Mouse (Mus musculus) embryonic facial prominence, embryonic 14.5 days (tissue): Measurements from ENCODE around the gene Steap2. TPM values are rescaled to one million over a fixed set of nuclear protein-coding genes. Genes with fewer than 3 reads are reported as not detected.

Experiments used
- ATAC-seq: fragments of 200-750 bp; cut with Nextera tagmentation; 2 replicates; pipeline ENCODE4 v1.8.0; 2017; ENCODE audit warnings: low read depth, moderate number of reproducible peaks, moderate TSS enrichment
- DNase-seq: peaks from one replicate; pipeline ENCODE4 v3.0.0-alpha.2; 2015; ENCODE audit warnings: low spot score
- H3K27ac ChIP-seq: fragments of 300-500 bp; sonication (generic); replicated peaks from 2 replicates; pipeline ENCODE4 v1.5.1; 2014; ENCODE audit warnings: low read depth, mild to moderate bottlenecking, low read length, moderate library complexity
- H3K27me3 ChIP-seq: fragments of 300-500 bp; sonication (generic); replicated peaks from 2 replicates; pipeline ENCODE4 v1.6.1; 2014; ENCODE audit warnings: low read length; ENCODE audit not compliant: control insufficient read depth, insufficient read depth
- H3K36me3 ChIP-seq: fragments of 300-500 bp; sonication (generic); 2 replicates; pipeline ENCODE4 v1.6.1; 2014; ENCODE audit warnings: low read length, mixed read lengths; ENCODE audit not compliant: control insufficient read depth, insufficient read depth
- H3K4me1 ChIP-seq: fragments of 300-500 bp; sonication (generic); 2 replicates; pipeline ENCODE4 v1.6.1; 2014; ENCODE audit warnings: antibody characterized with exemption, low read length; ENCODE audit not compliant: control insufficient read depth, insufficient read depth
- H3K4me2 ChIP-seq: fragments of 300-500 bp; sonication (generic); 2 replicates; pipeline ENCODE4 v1.6.1; 2014; ENCODE audit warnings: low read depth, mild to moderate bottlenecking, low read length, moderate library complexity, mixed read lengths
- H3K4me3 ChIP-seq: fragments of 300-500 bp; sonication (generic); 2 replicates; pipeline ENCODE4 v1.5.1; 2014; ENCODE audit warnings: low read depth, mild to moderate bottlenecking, low read length
- H3K9ac ChIP-seq: fragments of 300-500 bp; sonication (generic); 2 replicates; pipeline ENCODE4 v1.6.1; 2014; ENCODE audit warnings: low read depth, mild to moderate bottlenecking, low read length, moderate library complexity, mixed read lengths
- H3K9me3 ChIP-seq: fragments of 300-500 bp; sonication (generic); 2 replicates; pipeline ENCODE4 v1.6.1; 2016; ENCODE audit warnings: low read length; ENCODE audit not compliant: control insufficient read depth
- WGBS: fragments of 180-500 bp; shearing (Covaris S2); extraction: QIAGEN DNeasy Blood & Tissue Kit; methylation state at CpG from one replicate; pipeline ENCODE4 v1.1.7; 2014; 5-methylcytosine and 5-hydroxymethylcytosine counted together
- polyA plus RNA-seq: library from polyadenylated mRNA; unstranded; fragments of >200 nt; fragmentation: Nextera tagmentation; extraction: Ambion mirVana; gene quantifications from 2 replicates; pipeline ENCODE4 v1.2.1, GENCODE M21; 2014

Gene Steap2
- polyA plus RNA-seq, 1 experiment from 2014 or later = 5.6 TPM

DNA sequence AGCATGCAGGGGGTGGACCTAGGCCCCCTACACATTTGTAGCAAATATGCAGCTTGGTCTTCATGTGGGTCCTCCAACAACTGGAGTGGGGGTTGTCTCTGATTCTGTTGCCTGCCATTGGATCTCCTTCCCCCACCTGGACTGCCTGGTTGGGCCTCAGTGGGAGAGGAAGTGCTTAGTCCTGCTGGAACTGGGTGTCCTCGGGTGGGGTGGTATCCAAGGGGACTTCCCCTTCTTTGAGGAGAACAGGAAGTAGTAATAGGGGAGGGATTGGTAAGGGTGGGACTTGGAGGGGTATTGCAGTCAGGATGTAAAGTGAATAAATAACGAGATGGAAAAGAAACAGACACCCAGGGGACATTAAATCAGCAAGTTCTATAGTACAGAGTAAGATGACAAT lies 35.7 kb downstream of the Steap2 start:
- H3K27ac ChIP-seq = no peak overlapping the region
- no peak overlapping the region for H3K4me2 ChIP-seq
- no peaks in the 10 kb centered on the region for H3K4me1 ChIP-seq
- WGBS = 37% methylated on average over 2 of the region's 2 CpGs
- H3K36me3 ChIP-seq = no peaks in the 10 kb centered on the region
- H3K27me3 ChIP-seq = no peaks in the 10 kb centered on the region; the same call in 1 of the 2 replicates
- H3K4me3 ChIP-seq = no peak overlapping the region
- DNase-seq (no peak), ATAC-seq (no peak)
- no peaks in the 10 kb centered on the region for H3K9me3 ChIP-seq
- no peak overlapping the region for H3K9ac ChIP-seq

GRCm38 (mm10) chr5:5657932-5658331 lies 36.4 kb downstream of the Steap2 start:
- WGBS = 71% methylated on average over 2 of the region's 2 CpGs
- H3K4me3 ChIP-seq = no peak overlapping the region
- no peaks in the 10 kb centered on the region; the same call in 1 of the 2 replicates for H3K27me3 ChIP-seq
- ATAC-seq (no peak), DNase-seq (no peak)
- no peak overlapping the region for H3K27ac ChIP-seq
- no peak overlapping the region for H3K9ac ChIP-seq
- no peaks in the 10 kb centered on the region for H3K36me3 ChIP-seq
- H3K9me3 ChIP-seq = no peaks in the 10 kb centered on the region
- no peaks in the 10 kb centered on the region for H3K4me1 ChIP-seq
- no peak overlapping the region for H3K4me2 ChIP-seq

DNA sequence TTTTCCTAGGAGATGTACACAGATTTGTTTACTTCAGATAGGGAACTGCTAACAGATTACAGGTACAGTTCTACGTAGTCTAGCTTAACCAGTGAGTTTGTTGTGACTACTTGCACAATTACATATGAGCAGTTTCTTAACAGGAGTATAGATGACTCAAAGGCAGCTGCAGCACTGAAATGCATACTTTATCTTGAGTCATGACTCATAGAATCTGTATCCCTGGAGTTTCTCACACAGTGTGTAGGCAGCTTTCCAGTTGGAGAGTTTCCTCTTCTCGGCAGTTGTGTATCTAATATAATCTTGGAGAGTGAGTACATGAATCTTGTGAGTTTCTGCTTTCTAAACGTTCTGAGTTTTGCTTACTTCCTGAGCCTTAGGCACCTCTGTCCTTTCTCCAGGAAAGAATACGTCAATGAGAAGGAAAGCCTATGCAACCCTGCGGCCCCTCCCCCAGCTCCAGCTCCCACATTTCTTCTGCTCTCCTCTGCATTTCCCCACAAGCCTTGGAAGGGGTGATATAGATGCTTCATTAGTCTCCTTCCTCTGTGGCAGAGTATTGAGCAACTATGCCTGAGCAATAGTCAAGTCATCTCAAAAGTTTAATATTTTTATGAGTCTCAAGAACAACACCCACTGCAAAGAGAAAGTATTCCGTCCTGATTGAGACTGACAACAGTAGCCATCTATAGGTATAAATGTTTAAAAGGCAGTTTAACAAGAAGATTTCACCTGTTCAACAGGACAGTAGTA lies 45.4 kb downstream of the Steap2 start:
- no peak overlapping the region for H3K27ac ChIP-seq
- H3K4me1 ChIP-seq = no peaks in the 10 kb centered on the region
- no peaks in the 10 kb centered on the region for H3K9me3 ChIP-seq
- ATAC-seq = 0 out of 2 replicates have a peak, but pooled peaks have one; percentile 37
- no peak overlapping the region for H3K4me2 ChIP-seq
- H3K4me3 ChIP-seq = no peak overlapping the region
- no peaks in the 10 kb centered on the region for H3K36me3 ChIP-seq
- H3K27me3 ChIP-seq = no peaks in the 10 kb centered on the region
- 58% methylated on average over 6 of the region's 6 CpGs for WGBS
- DNase-seq = peak; percentile 51
- H3K9ac ChIP-seq = no peak overlapping the region

DNA sequence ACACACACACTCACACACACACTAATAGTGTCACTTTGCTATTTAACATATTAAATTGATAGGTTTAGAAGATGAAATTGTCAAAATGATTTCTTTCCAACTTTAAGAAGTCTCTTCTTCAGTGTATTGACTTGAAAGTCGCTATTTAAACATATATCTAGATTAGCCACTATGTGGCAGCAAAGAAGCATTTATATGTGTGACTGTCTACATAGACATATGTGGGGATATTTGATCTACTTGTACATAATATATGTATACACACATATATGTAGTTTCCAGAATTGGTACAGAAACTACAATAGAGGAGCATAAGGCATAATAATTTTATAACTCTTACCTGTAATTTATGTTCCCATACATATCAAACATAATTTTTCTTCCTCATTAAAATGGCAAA lies 48.2 kb downstream of the Steap2 start:
- DNase-seq = peak; percentile 67
- no peak overlapping the region for H3K9ac ChIP-seq
- no peak overlapping the region for H3K4me3 ChIP-seq
- no peak for ATAC-seq
- WGBS = 8% methylated on average over 1 of the region's 1 CpGs
- H3K36me3 ChIP-seq = no peaks in the 10 kb centered on the region
- no peak overlapping the region for H3K4me2 ChIP-seq
- H3K27me3 ChIP-seq = no peaks in the 10 kb centered on the region
- no peaks in the 10 kb centered on the region for H3K9me3 ChIP-seq
- H3K27ac ChIP-seq = no peak overlapping the region
- no peaks in the 10 kb centered on the region for H3K4me1 ChIP-seq

GRCm38 (mm10) chr5:5638496-5638895 lies 55.9 kb downstream of the Steap2 start:
- Histone ChIP-seq H3K4me2 (no peak overlapping the region), H3K27me3 (no peaks in the 10 kb centered on the region), H3K9ac (no peak overlapping the region), H3K4me1 (no peaks in the 10 kb centered on the region), H3K4me3 (no peak overlapping the region), H3K27ac (no peak overlapping the region), H3K36me3 (no peaks in the 10 kb centered on the region), H3K9me3 (no peaks in the 10 kb centered on the region)
- no peak for ATAC-seq
- DNase-seq = no peak
- WGBS = 50% methylated on average over 2 of the region's 2 CpGs

GRCm38 (mm10) chr5:5625491-5625890 lies 68.9 kb downstream of the Steap2 start:
- no peaks in the 10 kb centered on the region for H3K9me3 ChIP-seq
- H3K27ac ChIP-seq = no peak overlapping the region
- no peaks in the 10 kb centered on the region; the same call in 1 of the 2 replicates for H3K4me1 ChIP-seq
- 45% methylated on average over 3 of the region's 3 CpGs for WGBS
- ATAC-seq = no peak
- H3K4me2 ChIP-seq = no peak overlapping the region
- H3K9ac ChIP-seq = no peak overlapping the region
- no peaks in the 10 kb centered on the region for H3K27me3 ChIP-seq
- no peaks in the 10 kb centered on the region for H3K36me3 ChIP-seq
- no peak overlapping the region for H3K4me3 ChIP-seq
- peak; percentile 11 for DNase-seq

GRCm38 (mm10) chr5:5618329-5618728 lies 76.0 kb downstream of the Steap2 start:
- Histone ChIP-seq H3K36me3 (no peaks in the 10 kb centered on the region), H3K4me1 (no peaks in the 10 kb centered on the region), H3K4me3 (no peak overlapping the region), H3K9ac (no peak overlapping the region), H3K27me3 (no peaks in the 10 kb centered on the region), H3K9me3 (no peaks in the 10 kb centered on the region), H3K4me2 (no peak overlapping the region), H3K27ac (no peak overlapping the region)
- peak; percentile 12 for DNase-seq
- WGBS = 50% methylated on average over 4 of the region's 4 CpGs
- no peak for ATAC-seq
